Mouse (Mus musculus) spleen, postnatal 14 days (tissue): Measurements from ENCODE around the gene Hfe2.

Source experiments
- DNase-seq, 2 experiments: peaks; one replicate each; pipeline ENCODE4 v3.0.0; 2021 to 2022; ENCODE audit warnings: low spot score in 2 of 2

The Hfe2 gene

DNA sequence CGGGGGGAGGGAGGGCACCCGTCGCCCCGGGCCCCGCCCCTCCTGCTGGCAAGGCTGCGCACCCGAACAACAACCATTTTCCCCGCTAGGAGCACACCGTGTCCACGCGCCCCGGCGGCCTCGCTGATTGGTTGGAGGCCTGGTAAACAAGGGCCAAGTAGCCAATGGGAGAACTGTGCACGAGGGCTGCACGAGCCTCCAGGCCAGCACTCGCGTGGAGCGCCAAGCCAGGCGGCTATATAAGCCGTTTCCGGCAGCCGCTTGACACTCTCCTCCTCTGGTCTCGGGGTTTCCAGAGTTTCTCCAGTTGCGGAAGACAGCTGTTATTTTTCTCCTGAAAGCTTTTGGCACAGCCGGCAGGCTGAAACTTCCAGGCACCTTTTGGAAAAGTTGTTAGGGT lies 32.7 kb downstream of the Hfe2 start, which contains the start of gene Txnip:
Gene Txnip, plus strand, starts transcription at position 264 of the 400 bp plus-strand sequence.
- peak; percentile 99 to 100 for DNase-seq

DNA sequence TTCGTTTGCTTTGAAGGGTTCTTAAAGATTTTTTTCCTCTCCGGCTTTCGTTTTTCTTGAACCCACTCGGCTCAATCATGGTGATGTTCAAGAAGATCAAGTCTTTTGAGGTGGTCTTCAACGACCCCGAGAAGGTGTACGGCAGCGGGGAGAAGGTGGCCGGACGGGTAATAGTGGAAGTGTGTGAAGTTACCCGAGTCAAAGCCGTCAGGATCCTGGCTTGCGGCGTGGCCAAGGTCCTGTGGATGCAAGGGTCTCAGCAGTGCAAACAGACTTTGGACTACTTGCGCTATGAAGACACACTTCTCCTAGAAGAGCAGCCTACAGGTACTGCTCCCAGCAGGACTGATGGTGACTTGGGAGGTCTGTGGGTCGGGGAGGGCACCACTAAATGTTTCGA lies 33.2 kb downstream of the Hfe2 start:
- no peak for DNase-seq

- DNase-seq, result no peak
These were observed 33.8 kb downstream of the Hfe2 start for GRCm38 (mm10) chr3:96558668-96559196.

DNA sequence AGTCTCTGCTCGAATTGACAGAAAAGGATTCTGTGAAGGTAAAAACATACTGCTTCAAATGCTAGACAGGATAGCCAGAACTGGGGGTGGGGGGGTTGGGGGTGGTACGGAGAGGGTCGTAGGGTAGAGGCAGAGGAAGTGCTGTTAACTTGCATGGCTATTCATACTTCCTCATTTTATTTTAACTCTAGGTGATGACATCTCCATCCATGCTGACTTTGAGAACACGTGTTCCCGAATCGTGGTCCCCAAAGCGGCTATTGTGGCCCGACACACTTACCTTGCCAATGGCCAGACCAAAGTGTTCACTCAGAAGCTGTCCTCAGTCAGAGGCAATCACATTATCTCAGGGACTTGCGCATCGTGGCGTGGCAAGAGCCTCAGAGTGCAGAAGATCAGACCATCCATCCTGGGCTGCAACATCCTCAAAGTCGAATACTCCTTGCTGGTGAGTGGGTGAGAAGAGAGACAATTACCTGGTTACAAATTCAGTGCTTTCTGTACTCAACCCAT lies 34.5 kb downstream of the Hfe2 start:
- no peak for DNase-seq

GRCm38 (mm10) chr3:96559911-96560850 lies 35.2 kb downstream of the Hfe2 start:
- no peak for DNase-seq

GRCm38 (mm10) chr3:96560881-96561668 lies 36.1 kb downstream of the Hfe2 start:
- DNase-seq, result no peak

DNA sequence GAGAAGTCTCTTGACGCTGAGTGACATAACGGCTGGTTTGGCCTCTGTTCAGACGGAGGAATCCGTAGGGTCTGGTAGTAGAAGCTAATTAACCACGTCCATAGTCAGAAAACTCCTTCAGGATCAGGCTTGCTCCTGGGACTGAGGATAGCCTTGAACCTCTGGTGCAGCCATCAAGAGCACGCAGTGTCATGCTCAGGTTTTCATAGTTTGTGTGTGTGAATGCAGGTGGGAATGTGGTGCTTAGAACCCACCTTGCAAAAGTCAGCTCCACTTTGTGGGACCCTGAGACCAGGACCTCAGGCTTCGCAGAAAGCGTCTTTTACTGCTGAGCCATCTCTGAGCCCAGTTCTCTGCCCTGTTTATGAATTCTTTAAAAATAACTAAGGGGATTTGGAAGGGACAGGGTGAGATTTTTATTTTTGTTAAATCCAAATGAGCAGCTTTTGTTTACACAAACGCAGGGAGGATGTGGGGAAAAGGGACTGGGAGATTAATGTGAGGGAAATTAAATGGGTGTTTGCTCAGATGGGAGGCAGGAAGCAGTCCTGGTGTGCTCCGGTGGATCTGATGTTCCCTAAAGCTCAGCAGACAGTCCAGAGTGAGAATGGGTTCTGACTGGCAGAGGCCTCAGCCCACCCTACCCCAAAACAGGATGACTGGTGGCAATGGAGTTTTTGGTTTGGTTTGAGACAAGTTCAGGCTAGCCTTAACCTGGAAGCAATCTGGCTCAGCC lies 37.1 kb downstream of the Hfe2 start:
- no peak for DNase-seq

DNA sequence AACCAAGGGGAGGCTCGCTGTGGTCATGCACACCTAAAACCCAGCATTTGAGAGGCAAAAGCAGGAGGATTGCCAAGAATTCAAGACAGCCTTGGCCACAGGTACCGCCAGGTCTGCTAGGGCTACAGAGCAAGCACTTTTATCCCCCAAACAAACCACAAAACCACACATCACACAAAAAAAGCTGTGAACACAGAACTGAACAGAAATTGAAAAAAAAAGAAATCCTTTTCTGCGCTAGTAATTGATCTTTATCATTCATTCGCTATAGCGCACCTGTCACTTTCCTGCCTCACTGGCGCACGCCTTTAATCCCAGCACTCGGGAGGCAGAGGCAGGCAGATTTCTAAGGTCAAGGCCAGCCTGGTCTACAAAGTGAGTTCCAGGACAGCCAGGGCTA lies 38.3 kb downstream of the Hfe2 start:
- no peak for DNase-seq

DNA sequence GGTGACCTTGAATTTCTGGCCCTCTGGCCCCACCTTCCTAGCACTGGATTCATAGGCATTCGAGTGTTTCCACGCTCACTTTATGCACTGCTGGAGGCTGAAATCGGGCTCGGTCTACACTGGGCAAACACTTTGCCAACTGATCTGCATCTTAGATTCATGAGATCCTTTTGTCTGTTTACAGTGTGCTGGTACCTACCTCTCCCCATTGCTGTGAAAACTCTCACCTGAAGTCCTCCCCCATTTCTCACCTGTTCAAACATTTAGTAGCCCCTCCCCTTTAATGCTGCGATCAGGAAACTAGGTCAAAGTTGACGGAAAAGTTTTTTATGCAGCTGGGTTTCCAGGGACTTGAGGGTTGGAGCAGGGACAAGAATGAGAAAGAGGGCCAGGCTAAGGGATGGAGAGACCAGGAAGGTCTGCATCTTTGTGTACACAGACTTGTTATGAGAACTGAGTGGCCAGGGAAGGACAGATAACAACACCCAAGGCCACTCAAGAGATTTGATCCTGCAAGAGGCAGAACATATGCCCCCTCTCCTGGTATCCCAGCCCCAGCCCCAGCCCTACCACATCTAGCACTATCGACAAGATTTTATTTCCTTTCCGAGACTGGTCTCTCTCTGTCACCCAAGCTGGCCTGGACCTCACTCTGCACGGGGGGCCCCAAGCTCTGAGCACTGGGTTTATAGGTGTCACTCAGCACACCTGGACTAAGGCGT lies 39.1 kb downstream of the Hfe2 start:
- DNase-seq, result no peak

GRCm38 (mm10) chr3:96564633-96565032 lies 39.7 kb downstream of the Hfe2 start:
- no peak for DNase-seq

DNA sequence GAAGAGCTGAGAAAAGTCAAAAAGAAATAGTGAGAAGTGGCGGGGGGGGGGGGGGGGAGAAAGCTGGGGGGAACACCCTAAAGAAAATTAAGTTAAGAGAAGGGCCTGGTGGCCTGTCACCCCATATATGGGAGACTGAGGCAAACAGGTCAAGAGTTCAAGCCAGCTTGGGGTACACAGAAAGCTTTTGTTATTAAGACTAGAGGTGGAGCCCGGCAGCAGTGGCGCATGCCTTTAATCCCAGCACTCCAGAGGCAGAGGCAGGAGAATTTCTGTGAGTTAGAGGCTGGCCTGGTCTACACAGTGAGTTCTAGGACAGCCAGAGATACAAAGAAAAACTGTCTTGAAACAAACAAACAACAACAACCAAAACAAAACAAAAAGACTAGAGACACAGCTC lies 40.1 kb downstream of the Hfe2 start:
- no peak for DNase-seq

DNA sequence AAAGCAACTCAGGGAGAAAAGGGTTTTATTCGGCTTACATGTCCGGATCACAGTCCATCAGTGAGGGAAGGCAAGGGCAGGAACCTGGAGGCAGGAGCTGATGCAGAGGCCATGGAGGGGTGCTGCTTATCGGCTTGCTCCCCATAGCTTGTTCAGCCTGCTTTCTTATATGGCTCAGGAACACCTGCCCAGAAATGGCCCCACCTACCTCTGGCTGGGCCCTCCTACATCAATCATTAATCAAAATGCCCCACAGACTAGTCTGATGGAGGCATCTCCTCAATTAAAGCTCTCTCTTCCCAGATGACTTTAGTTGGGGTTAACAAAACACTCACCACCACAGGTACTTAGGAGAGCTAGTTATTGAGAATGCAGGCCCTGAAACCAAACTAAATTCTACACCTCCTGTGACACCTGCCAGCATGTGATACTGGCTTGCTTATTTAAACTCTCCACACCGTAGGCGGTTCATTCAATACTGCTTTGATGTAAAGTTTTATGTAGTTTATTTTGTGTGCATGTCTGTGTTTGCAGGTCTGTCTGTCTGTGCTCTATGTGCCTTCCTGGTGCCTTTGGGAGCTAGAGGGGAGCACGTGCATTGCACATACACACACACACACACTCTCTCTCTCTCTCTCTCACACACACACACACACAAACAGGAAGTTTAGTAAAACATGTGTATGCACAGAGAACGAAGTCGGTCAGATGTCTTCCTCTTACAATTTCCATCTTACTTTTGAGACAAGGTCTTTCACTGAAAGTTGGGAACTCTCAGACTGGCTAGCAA lies 41.9 kb downstream of the Hfe2 start:
- DNase-seq, result no peak

GRCm38 (mm10) chr3:96568605-96569004 lies 43.6 kb downstream of the Hfe2 start:
- no peak for DNase-seq

DNA sequence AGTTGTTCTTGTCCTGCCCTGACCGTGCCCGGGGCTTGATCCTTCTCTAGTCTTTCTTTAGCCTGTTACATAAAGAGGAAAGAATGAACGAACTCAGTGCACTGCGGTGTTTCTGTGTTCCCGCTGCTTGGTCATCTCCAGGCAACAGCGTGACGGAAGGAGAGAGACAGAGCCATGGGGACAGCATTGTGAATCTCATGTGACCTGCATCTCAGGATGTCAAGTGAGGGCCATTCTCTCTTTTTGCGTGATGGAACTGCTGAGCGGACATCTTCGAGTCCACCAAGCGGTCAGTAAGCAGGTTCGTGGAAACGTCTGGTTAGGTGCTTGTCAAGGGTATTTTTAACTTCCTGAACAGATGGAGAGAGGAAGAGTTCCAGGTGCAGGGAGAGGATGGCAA lies 44.5 kb downstream of the Hfe2 start:
- DNase-seq, result no peak

DNA sequence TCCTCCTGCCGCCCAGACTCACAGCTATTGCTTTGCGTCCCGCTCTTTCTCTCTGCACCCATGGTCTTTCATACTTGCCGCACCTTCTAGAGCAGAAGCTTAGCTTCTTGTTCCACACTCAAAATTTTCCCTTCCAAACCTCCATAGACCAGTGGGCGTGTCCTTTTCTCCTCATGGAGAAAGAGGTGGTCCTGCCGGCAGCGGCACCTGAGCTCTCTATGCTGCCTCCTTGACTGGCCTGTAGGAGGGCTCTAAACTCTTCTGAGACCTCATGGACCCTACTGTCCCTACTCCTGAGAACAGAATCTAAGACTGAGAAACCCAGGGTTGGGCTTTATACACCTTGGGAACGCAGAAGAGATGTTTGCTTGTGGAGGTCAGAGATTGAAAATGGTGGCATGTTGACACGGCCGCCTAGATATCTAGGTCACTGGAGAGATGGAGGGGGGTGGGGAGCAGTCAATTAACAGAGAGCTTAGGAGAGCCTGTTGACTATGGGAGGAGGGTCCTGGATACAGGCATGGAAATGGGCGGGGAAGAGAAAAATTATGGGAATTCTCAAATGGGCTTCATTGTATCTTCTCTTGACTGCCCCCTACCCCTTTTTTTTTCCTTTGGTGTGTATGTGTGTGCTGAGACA lies 45.1 kb downstream of the Hfe2 start:
- DNase-seq, result no peak

GRCm38 (mm10) chr3:96570643-96571042 lies 45.7 kb downstream of the Hfe2 start:
- DNase-seq, result no peak

- DNase-seq, result no peak
These were observed 46.4 kb downstream of the Hfe2 start for GRCm38 (mm10) chr3:96571336-96571735.

- DNase-seq, result no peak
These were observed 47.1 kb downstream of the Hfe2 start for GRCm38 (mm10) chr3:96571896-96572698.
